Mouse (Mus musculus) midbrain, postnatal 0 days (tissue): ENCODE measurements around the gene Ano5. TPM values are rescaled to one million over a fixed set of nuclear protein-coding genes. Genes with fewer than 3 reads are reported as not detected.

Experiments used
- ATAC-seq: fragments of 200-750 bp; cut with Nextera tagmentation; 2 replicates; pipeline ENCODE4 v1.8.0; 2017; ENCODE audit warnings: moderate number of reproducible peaks, mild to moderate bottlenecking, moderate TSS enrichment, moderate library complexity; ENCODE audit not compliant: low FRiP score
- DNase-seq: peaks from one replicate; pipeline ENCODE4 v3.0.0-alpha.2; 2015; ENCODE audit warnings: low spot score
- H3K27ac ChIP-seq: fragments of 300-500 bp; sonication (generic); 2 replicates; pipeline ENCODE4 v1.5.1; 2014; ENCODE audit warnings: low read depth, mild to moderate bottlenecking, low read length, mixed read lengths
- H3K27me3 ChIP-seq: fragments of 300-500 bp; sonication (generic); 2 replicates; pipeline ENCODE4 v1.6.1; 2014; ENCODE audit warnings: low read length, control low read depth, mixed read lengths; ENCODE audit not compliant: insufficient read depth
- H3K36me3 ChIP-seq: fragments of 300-500 bp; sonication (generic); 2 replicates; pipeline ENCODE4 v1.6.1; 2014; ENCODE audit warnings: low read length, control low read depth, mixed read lengths; ENCODE audit not compliant: insufficient read depth
- H3K4me1 ChIP-seq: fragments of 300-500 bp; sonication (generic); 2 replicates; pipeline ENCODE4 v1.6.1; 2014; ENCODE audit warnings: mild to moderate bottlenecking, control low read depth, antibody characterized with exemption, low read length, mixed read lengths; ENCODE audit not compliant: insufficient read depth
- H3K4me2 ChIP-seq: fragments of 300-500 bp; sonication (generic); 2 replicates; pipeline ENCODE4 v1.6.1; 2014; ENCODE audit warnings: low read depth, mild to moderate bottlenecking, low read length, mixed read lengths; ENCODE audit not compliant: poor library complexity, severe bottlenecking
- H3K4me3 ChIP-seq: fragments of 300-500 bp; sonication (generic); 2 replicates; pipeline ENCODE4 v1.5.1; 2014; ENCODE audit warnings: low read depth, mild to moderate bottlenecking, low read length, moderate library complexity
- H3K9ac ChIP-seq: fragments of 300-500 bp; sonication (generic); replicated peaks from 2 replicates; pipeline ENCODE4 v1.6.1; 2014; ENCODE audit warnings: mild to moderate bottlenecking, low read length, moderate library complexity, mixed read lengths; ENCODE audit not compliant: poor library complexity, severe bottlenecking
- H3K9me3 ChIP-seq: fragments of 300-500 bp; sonication (generic); 2 replicates; pipeline ENCODE4 v1.6.1; 2016; ENCODE audit warnings: low read length, control low read depth
- CTCF ChIP-seq: IDR thresholded peaks from 2 replicates; pipeline ENCODE4 v1.5.1; 2016; ENCODE audit warnings: antibody characterized with exemption, mild to moderate bottlenecking
- WGBS: fragments of 180-500 bp; shearing (Covaris S2); extraction: QIAGEN DNeasy Blood & Tissue Kit; methylation state at CpG from one replicate; pipeline ENCODE4 v1.1.7; 2014; 5-methylcytosine and 5-hydroxymethylcytosine counted together
- polyA plus RNA-seq: library from polyadenylated mRNA; unstranded; fragments of >200 nt; fragmentation: Nextera tagmentation; extraction: Ambion mirVana; gene quantifications from 2 replicates; pipeline ENCODE4 v1.2.1, GENCODE M21; 2015
- total RNA-seq: library from RNA; depleted of rRNA; stranded (reverse); fragments of >200 nt; gene quantifications from 2 replicates; pipeline ENCODE4 v1.2.3, GENCODE M21; 2014

Ano5 gene
- total and polyA plus RNA-seq, 2 experiments from 2014 or later: 1.9 to 3.8 TPM

DNA sequence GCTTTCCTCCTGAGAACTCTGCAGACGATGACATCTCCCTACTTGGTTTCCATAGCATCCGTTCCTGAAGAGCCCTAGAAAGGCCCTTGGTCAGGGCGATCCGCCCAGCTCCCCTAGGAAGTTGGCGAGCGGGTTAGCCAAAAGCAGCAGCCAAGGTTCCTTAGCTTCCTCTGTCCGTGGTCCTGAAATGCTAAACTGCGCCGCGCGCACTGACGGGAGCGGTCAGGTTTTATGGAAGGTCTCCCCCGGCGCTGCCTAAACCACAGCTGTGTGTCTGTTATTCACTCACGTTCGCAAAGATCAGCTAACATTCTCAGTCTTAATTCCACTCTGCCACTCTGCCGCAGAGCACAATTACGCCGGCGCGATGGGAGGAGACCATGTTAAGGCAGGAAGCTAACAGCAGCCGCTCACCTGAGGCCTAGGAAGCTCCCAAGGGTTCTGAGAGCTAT lies 110.9 kb downstream of the Ano5 start, which contains the start of gene Slc17a6:
Gene Slc17a6, plus strand, starts transcription at position 313 of the 452 bp plus-strand sequence.
- Histone ChIP-seq H3K27ac (peak within 1 kb of the TSS; percentile 93), H3K9ac (peak within 1 kb of the TSS; percentile 88), H3K27me3 (peaks cover 20% of the 10 kb centered on the region; the same call in 1 of the 2 replicates), H3K4me1 (peaks cover 3% of the 10 kb centered on the region; the same call in 1 of the 2 replicates), H3K9me3 (no peaks in the 10 kb centered on the region), H3K4me2 (peak within 1 kb of the TSS; percentile 46), H3K4me3 (peak within 1 kb of the TSS; percentile 46), H3K36me3 (no peaks in the 10 kb centered on the region)
- peak; percentile 85 for DNase-seq
- TF ChIP-seq CTCF: no peak
- peak; percentile 61 for ATAC-seq
- under 1% methylated on average over 23 of the region's 23 CpGs for WGBS

DNA sequence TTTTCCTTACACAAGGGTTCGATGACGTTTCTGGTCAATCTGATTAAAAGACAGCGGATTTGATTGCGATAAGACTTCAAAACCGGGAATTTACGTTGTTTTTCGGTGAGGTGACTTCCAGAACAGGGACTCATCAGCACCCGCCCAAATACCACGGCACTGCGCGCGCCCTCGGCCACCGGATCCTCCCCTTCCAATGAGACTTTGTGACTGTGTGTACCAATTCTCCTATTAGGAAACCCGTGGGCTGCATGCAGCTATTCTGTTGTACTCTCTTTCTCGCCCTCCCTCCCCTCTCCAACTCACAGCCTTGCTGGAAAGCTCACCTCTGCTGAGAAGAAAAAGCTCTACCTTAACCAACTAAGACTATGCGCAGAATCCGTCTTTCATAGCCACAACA lies 111.4 kb downstream of the Ano5 start:
- TF ChIP-seq CTCF: no peak
- peak; percentile 70; the same call in 1 of the 2 replicates for ATAC-seq
- H3K36me3 ChIP-seq: no peaks in the 10 kb centered on the region
- peak; percentile 65 for DNase-seq
- H3K27me3 ChIP-seq: peaks cover 20% of the 10 kb centered on the region; the same call in 1 of the 2 replicates
- peaks cover 3% of the 10 kb centered on the region; the same call in 1 of the 2 replicates for H3K4me1 ChIP-seq
- peak overlapping the region; percentile 93 for H3K27ac ChIP-seq
- WGBS: under 1% methylated on average over 18 of the region's 18 CpGs
- H3K9me3 ChIP-seq: no peaks in the 10 kb centered on the region
- H3K9ac ChIP-seq: peak overlapping the region; percentile 88
- H3K4me2 ChIP-seq: peak overlapping the region; percentile 46
- peak overlapping the region; percentile 46 for H3K4me3 ChIP-seq

DNA sequence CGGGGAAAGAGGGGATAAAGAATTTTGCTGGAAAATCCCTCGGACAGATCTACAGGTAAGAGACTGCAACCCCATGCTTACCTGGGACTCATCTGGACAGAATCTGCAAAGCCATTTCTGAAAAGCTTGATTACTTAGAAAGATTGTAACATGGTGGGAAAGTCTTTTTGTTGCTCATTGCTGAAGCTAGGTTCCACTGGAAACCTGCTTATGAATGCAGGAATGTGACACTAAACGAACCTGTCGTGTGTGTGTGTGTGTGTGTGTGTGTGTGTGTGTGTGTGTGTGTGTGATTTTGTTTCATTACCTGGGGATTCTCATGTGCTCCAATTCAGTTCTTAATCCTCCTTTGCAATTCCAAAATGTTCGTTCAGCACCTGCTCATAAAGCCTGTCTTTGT lies 111.8 kb downstream of the Ano5 start:
- H3K36me3 ChIP-seq: no peaks in the 10 kb centered on the region
- H3K9me3 ChIP-seq: no peaks in the 10 kb centered on the region
- ATAC-seq (no peak), DNase-seq (no peak)
- peak overlapping the region; percentile 88 for H3K9ac ChIP-seq
- peaks cover 20% of the 10 kb centered on the region; the same call in 1 of the 2 replicates for H3K27me3 ChIP-seq
- H3K27ac ChIP-seq: peak overlapping the region; percentile 93
- peak overlapping the region; percentile 46 for H3K4me3 ChIP-seq
- H3K4me1 ChIP-seq: peaks cover 3% of the 10 kb centered on the region; the same call in 1 of the 2 replicates
- H3K4me2 ChIP-seq: peak overlapping the region; percentile 46
- WGBS: under 1% methylated on average over 5 of the region's 5 CpGs
- TF ChIP-seq CTCF: no peak

DNA sequence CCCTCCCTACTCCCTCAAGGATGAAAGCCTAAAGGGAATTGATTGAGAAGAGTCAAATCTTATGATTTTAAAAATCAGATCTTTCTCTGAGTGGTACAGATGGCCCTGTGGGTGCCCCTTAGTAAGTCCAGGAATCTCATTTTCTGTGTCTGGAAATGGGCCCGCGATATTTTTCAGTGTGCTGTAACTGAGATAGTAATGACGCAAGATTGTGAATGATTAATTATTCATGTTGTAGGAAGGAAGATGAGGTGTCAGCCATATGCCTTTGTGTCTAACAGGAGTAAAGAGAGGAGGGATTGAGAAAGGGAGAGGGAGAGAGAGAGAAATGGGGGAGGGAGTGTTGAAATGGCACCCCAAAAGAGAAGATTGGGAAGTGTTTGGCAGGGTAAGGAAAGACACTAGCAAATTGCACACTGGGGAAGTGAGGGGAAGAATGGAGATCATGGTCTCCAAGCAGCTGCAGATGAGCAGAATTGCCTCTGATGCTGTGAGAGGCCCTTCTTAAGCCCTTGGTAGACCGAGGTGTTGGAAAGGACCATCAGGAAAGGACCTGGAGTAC lies 113.6 kb downstream of the Ano5 start:
- ATAC-seq: peak; percentile 38
- no peak for TF ChIP-seq CTCF
- Histone ChIP-seq H3K9me3 (no peaks in the 10 kb centered on the region), H3K36me3 (no peaks in the 10 kb centered on the region), H3K4me1 (peaks cover 3% of the 10 kb centered on the region; the same call in 1 of the 2 replicates), H3K4me3 (peak overlapping the region; percentile 46), H3K27ac (peak overlapping the region; percentile 93), H3K27me3 (peaks cover 20% of the 10 kb centered on the region; the same call in 1 of the 2 replicates), H3K4me2 (peak overlapping the region; percentile 60), H3K9ac (peak overlapping the region; percentile 75)
- WGBS: 2% methylated on average over 4 of the region's 4 CpGs
- peak; percentile 53 for DNase-seq

DNA sequence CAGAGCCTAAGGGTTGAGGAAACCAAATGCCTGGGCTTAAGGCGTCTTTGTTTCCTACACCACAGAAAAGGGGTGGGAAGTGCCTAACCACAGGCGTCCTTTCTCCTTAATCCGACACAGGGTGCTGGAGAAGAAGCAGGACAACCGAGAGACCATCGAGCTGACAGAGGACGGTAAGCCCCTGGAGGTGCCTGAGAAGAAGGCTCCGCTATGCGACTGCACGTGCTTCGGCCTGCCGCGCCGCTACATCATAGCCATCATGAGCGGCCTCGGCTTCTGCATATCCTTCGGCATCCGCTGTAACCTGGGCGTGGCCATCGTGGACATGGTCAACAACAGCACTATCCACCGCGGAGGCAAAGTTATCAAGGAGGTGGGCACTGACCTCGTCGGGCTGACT lies 114.3 kb downstream of the Ano5 start:
- ATAC-seq: no peak
- H3K27me3 ChIP-seq: peaks cover 20% of the 10 kb centered on the region; the same call in 1 of the 2 replicates
- under 1% methylated on average over 23 of the region's 23 CpGs for WGBS

More for the DNA sequence above, 114.3 kb downstream of the Ano5 start:
- H3K4me1 ChIP-seq: no peaks in the 10 kb centered on the region
- H3K36me3 ChIP-seq: no peaks in the 10 kb centered on the region
- no peak for TF ChIP-seq CTCF
- peak; percentile 46 for DNase-seq
- peak overlapping the region; percentile 46 for H3K4me3 ChIP-seq
- H3K4me2 ChIP-seq: peak overlapping the region; percentile 60
- no peaks in the 10 kb centered on the region for H3K9me3 ChIP-seq
- peak overlapping the region; percentile 75 for H3K9ac ChIP-seq
- H3K27ac ChIP-seq: peak overlapping the region; percentile 93
